Mouse (Mus musculus) hindbrain, embryonic 16.5 days (tissue): Measurements from ENCODE around the gene Ssu72. TPM values are rescaled to one million over a fixed set of nuclear protein-coding genes. Genes with fewer than 3 reads are reported as not detected.
"Not testable (repeated sequence)": the region's sequence is repeated elsewhere in the genome, so short reads cannot be mapped to it uniquely, and the experiment has no call there.

Source experiments
- ATAC-seq: fragments of 200-750 bp; cut with Nextera tagmentation; 2 replicates; pipeline ENCODE4 v1.8.0; 2017; ENCODE audit warnings: moderate TSS enrichment, moderate library complexity
- H3K27ac ChIP-seq: fragments of 300-500 bp; sonication (generic); 2 replicates; pipeline ENCODE4 v1.5.1; 2014; ENCODE audit warnings: low read depth, mild to moderate bottlenecking, control low read depth, low read length, moderate library complexity
- H3K27me3 ChIP-seq: fragments of 300-500 bp; sonication (generic); replicated peaks from 2 replicates; pipeline ENCODE4 v1.6.1; 2014; ENCODE audit warnings: low read length; ENCODE audit not compliant: control insufficient read depth, insufficient read depth
- H3K36me3 ChIP-seq: fragments of 300-500 bp; sonication (generic); 2 replicates; pipeline ENCODE4 v1.6.1; 2014; ENCODE audit warnings: mild to moderate bottlenecking, low read length, moderate library complexity, mixed read lengths; ENCODE audit not compliant: control insufficient read depth, insufficient read depth
- H3K4me1 ChIP-seq: fragments of 300-500 bp; sonication (generic); 2 replicates; pipeline ENCODE4 v1.6.1; 2014; ENCODE audit warnings: low read depth, low read length; ENCODE audit not compliant: control insufficient read depth, insufficient read depth
- H3K4me2 ChIP-seq: fragments of 300-500 bp; sonication (generic); 2 replicates; pipeline ENCODE4 v1.6.1; 2014; ENCODE audit warnings: mild to moderate bottlenecking, low read length, control low read depth, moderate library complexity
- H3K4me3 ChIP-seq: fragments of 300-500 bp; sonication (generic); 2 replicates; pipeline ENCODE4 v1.5.1; 2014; ENCODE audit warnings: mild to moderate bottlenecking, low read length, control low read depth, moderate library complexity
- H3K9ac ChIP-seq: fragments of 300-500 bp; sonication (generic); 2 replicates; pipeline ENCODE4 v1.6.1; 2014; ENCODE audit warnings: low read depth, mild to moderate bottlenecking, control low read depth, low read length, moderate library complexity
- H3K9me3 ChIP-seq: fragments of 300-500 bp; sonication (generic); 2 replicates; pipeline ENCODE4 v1.6.1; 2014; ENCODE audit warnings: mild to moderate bottlenecking, low read length, moderate library complexity; ENCODE audit not compliant: control insufficient read depth
- WGBS: fragments of 180-500 bp; shearing (Covaris S2); extraction: QIAGEN DNeasy Blood & Tissue Kit; methylation state at CpG from one replicate; pipeline ENCODE4 v1.1.7; 2014; 5-methylcytosine and 5-hydroxymethylcytosine counted together
- polyA plus RNA-seq: library from polyadenylated mRNA; unstranded; fragments of >200 nt; fragmentation: Nextera tagmentation; extraction: Ambion mirVana; gene quantifications from 2 replicates; pipeline ENCODE4 v1.2.1, GENCODE M21; 2015

Gene Ssu72
- polyA plus RNA-seq, 1 experiment from 2014 or later = 178 TPM

GRCm38 (mm10) chr4:155672082-155672481, 32.5 kb upstream of the Ssu72 start:
- Histone ChIP-seq H3K36me3 (no peaks in the 10 kb centered on the region), H3K27ac (no peak overlapping the region), H3K4me3 (no peak overlapping the region), H3K4me2 (no peak overlapping the region), H3K27me3 (0 out of 2 replicates have a peak, but pooled peaks cover 2% of the 10 kb centered on the region), H3K9ac (no peak overlapping the region), H3K9me3 (no peaks in the 10 kb centered on the region), H3K4me1 (peaks cover 6% of the 10 kb centered on the region)
- ATAC-seq = no peak
- 65% methylated on average over 2 of the region's 2 CpGs for WGBS

GRCm38 (mm10) chr4:155675991-155676390, 28.6 kb upstream of the Ssu72 start:
- H3K9ac ChIP-seq = no peak overlapping the region
- no peaks in the 10 kb centered on the region for H3K9me3 ChIP-seq
- H3K36me3 ChIP-seq = no peaks in the 10 kb centered on the region
- 90% methylated on average over 2 of the region's 2 CpGs for WGBS
- 0 out of 2 replicates have a peak, but pooled peaks cover 2% of the 10 kb centered on the region for H3K27me3 ChIP-seq
- ATAC-seq = no peak
- no peaks in the 10 kb centered on the region for H3K4me1 ChIP-seq
- no peak overlapping the region for H3K27ac ChIP-seq
- no peak overlapping the region for H3K4me3 ChIP-seq
- H3K4me2 ChIP-seq = no peak overlapping the region

- not testable (repeated sequence) for H3K36me3 ChIP-seq, ATAC-seq, H3K9me3 ChIP-seq, H3K4me3 ChIP-seq, H3K4me2 ChIP-seq, H3K4me1 ChIP-seq, H3K9ac ChIP-seq, H3K27ac ChIP-seq, H3K27me3 ChIP-seq
- 89% methylated on average over 16 of the region's 19 CpGs for WGBS
Observed at GRCm38 (mm10) chr4:155683670-155684277, 20.8 kb upstream of the Ssu72 start.

GRCm38 (mm10) chr4:155687764-155688163, 16.8 kb upstream of the Ssu72 start:
- not testable (repeated sequence) for H3K9ac ChIP-seq, H3K27ac ChIP-seq, H3K9me3 ChIP-seq, ATAC-seq, H3K27me3 ChIP-seq, H3K36me3 ChIP-seq, H3K4me3 ChIP-seq, H3K4me2 ChIP-seq, H3K4me1 ChIP-seq
- 96% methylated on average over 4 of the region's 4 CpGs for WGBS

GRCm38 (mm10) chr4:155690571-155691375, 13.8 kb upstream of the Ssu72 start:
- Histone ChIP-seq H3K27ac (no peak overlapping the region), H3K9me3 (no peaks in the 10 kb centered on the region), H3K4me1 (peaks cover 13% of the 10 kb centered on the region), H3K36me3 (no peaks in the 10 kb centered on the region), H3K4me2 (no peak overlapping the region), H3K9ac (no peak overlapping the region), H3K4me3 (no peak overlapping the region), H3K27me3 (no peaks in the 10 kb centered on the region)
- WGBS = 84% methylated on average over 12 of the region's 12 CpGs
- ATAC-seq = no peak

GRCm38 (mm10) chr4:155692421-155692820, 12.2 kb upstream of the Ssu72 start:
- H3K4me3 ChIP-seq = no peak overlapping the region
- H3K27ac ChIP-seq = no peak overlapping the region
- H3K36me3 ChIP-seq = no peaks in the 10 kb centered on the region
- WGBS = 100% methylated on average over 3 of the region's 3 CpGs
- H3K27me3 ChIP-seq = no peaks in the 10 kb centered on the region
- H3K9ac ChIP-seq = no peak overlapping the region
- peaks cover 25% of the 10 kb centered on the region for H3K4me1 ChIP-seq
- ATAC-seq = no peak
- H3K9me3 ChIP-seq = no peaks in the 10 kb centered on the region
- H3K4me2 ChIP-seq = no peak overlapping the region

- peak; percentile 89 for ATAC-seq
- Histone ChIP-seq H3K4me1 (peaks cover 25% of the 10 kb centered on the region), H3K27me3 (no peaks in the 10 kb centered on the region), H3K36me3 (no peaks in the 10 kb centered on the region), H3K27ac (peak within 1 kb of the TSS; percentile 96), H3K9ac (peak within 1 kb of the TSS; percentile 95), H3K4me2 (peak within 1 kb of the TSS; percentile 84), H3K9me3 (no peaks in the 10 kb centered on the region), H3K4me3 (peak within 1 kb of the TSS; percentile 78)
- WGBS = under 1% methylated on average over 41 of the region's 47 CpGs
Observed at GRCm38 (mm10) chr4:155694111-155694481, 10.5 kb upstream of the Ssu72 start, which contains the start of gene Fndc10. Gene Fndc10 (plus strand): TSS chr4:155694342.

- ATAC-seq = peak; percentile 88
- under 1% methylated on average over 78 of the region's 92 CpGs for WGBS
- Histone ChIP-seq H3K27ac (peak overlapping the region; percentile 96), H3K9me3 (no peaks in the 10 kb centered on the region), H3K27me3 (no peaks in the 10 kb centered on the region), H3K4me2 (peak overlapping the region; percentile 84), H3K9ac (peak overlapping the region; percentile 95), H3K4me3 (peak overlapping the region; percentile 78), H3K4me1 (peaks cover 25% of the 10 kb centered on the region), H3K36me3 (no peaks in the 10 kb centered on the region)
Observed at GRCm38 (mm10) chr4:155694482-155695401, 9.9 kb upstream of the Ssu72 start.
